Mouse (Mus musculus): ENCODE results near the gene Kcnk3.
A peak's percentile ranks its signal among the peaks of the same experiment; 100 is the strongest.

The Kcnk3 gene

GRCm38 (mm10) chr5:30614221-30614620 lies 26.3 kb downstream of the Kcnk3 start:
- peak; percentile 43 for DNase-seq (ENCODE audit: low spot score)

DNA sequence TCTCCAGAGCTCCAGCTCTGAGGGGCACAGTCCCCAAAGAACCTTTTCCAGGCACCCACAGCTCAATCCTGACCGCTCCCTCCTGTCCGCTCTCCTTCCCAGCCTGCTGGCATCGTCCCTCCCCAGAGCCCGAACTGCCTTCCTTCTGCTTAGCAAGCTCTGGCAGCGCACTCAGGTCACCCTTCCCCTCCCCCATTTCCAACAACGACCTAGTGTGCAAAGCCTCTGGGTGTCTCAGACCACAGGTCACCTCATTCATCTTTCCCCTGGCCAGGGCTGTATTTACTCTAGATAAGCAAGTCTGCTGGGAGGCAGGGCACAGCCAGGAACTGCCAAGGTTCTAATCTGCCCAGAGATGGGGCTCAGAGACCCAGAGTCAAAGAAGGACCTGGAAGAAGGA lies 27.4 kb downstream of the Kcnk3 start:
- peak; percentile 77 for DNase-seq (ENCODE audit: low spot score)

- DNase-seq (ENCODE audit: low spot score): no peak
Measured at GRCm38 (mm10) chr5:30615819-30616218, 27.8 kb downstream of the Kcnk3 start.

GRCm38 (mm10) chr5:30616644-30617043 lies 28.7 kb downstream of the Kcnk3 start:
- DNase-seq (ENCODE audit: low spot score): no peak

DNA sequence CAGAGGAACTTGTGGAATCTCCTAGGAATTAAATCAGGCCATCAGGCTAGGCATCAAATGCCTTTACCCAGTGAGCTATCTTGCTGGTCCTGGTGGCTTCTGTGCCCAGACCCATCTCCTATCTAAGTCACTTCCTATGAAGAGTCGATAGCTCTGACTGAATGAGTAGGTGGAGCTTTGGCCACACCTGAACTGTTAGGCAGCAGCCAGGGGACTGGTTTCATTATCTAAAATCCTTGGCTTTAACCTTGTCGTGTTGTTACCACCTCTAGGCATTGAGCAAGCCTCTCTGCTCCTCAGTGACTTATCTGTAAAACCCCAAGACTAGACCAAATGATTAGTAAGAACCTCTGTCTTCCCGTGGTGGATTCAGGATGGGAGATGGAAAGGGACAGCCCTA lies 29.4 kb downstream of the Kcnk3 start:
- no peak for DNase-seq (ENCODE audit: low spot score)

DNA sequence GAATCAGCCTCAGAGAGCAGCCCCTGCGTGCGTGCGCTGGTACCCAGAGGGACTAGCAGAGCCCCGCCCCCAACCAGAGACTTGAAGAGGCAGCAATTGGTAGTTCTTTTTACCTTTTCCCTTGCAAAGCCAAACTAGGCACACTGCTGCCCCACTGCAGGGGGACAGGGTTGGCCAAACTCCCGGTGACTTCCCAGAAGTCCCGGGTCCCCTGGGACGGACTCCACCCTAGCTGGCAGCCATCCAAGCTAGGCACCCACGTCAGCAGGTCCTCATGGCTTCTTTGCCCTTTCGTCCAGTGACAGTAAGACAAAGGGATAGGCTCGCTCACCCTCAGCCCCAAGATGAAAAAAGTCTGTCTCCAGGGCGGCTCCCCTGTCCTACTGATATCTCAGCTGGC lies 29.9 kb downstream of the Kcnk3 start:
- no peak for DNase-seq (ENCODE audit: low spot score)

DNA sequence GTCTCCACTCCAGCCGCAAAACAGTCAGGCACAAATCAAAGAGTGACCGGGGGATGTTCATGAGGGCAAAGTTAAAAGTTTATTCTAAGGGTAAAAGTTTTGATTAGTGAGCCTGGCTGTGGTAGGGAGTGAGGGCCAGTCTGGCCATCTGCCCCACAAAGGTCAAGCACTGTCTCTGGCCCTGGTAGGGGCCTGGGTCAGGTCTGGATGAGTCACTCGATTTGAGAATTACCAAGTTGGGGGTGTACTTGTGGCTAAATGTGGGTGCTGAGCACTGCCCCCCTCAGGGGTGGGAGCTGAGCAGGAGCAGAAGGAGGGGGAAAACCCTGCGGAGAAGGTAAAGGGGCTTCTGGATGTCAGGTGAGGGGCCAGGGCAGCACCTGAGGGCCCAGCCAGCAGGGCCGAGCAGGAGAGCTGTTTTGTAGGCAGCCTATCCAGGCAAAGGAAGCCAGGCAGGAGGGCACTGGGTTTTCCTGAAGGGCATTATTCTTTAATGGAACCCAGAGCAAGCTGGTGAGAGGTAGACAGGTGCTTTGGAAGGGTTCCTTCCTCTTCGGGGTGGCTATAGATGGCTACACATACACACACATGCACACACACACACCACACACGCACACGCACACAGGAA lies 30.5 kb downstream of the Kcnk3 start:
- DNase-seq (ENCODE audit: low spot score): no peak

DNA sequence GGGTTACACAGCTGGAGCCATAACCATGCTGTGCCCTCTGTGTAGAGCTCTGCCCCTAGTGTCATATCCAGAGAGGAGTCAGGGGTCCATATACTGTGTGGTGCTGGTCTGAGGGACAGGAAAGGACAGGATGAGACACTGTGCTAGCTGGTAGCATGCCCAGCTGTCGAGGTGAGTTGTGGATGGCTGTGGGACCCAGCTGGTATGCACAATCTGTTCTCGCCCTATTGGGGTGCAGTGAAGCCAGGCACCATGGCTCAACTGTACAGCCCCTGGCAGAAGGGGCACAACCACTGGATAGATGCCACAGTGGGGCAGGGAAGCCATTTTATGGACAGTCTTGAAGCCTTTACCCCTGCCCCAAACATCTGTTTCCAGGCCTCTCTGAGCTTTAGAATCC lies 31.2 kb downstream of the Kcnk3 start:
- no peak for DNase-seq (ENCODE audit: low spot score)

DNA sequence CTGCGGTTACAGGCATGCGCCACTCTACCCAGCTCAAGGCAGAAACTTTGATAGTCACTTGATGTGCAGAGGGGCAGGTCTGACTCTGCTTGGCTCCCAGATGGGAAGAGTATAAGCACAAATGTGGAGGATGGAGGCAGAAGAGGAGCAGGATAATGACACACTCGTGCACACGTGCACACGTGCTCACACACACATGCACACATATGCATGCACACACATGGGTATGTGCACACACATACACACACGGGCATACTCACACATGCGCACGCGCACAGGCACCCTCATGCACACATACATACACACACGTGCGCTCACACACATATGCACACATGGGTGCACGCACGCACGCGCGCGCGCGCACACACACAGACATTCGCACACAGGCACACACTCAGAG lies 32.6 kb downstream of the Kcnk3 start:
- DNase-seq (ENCODE audit: low spot score): no peak

DNA sequence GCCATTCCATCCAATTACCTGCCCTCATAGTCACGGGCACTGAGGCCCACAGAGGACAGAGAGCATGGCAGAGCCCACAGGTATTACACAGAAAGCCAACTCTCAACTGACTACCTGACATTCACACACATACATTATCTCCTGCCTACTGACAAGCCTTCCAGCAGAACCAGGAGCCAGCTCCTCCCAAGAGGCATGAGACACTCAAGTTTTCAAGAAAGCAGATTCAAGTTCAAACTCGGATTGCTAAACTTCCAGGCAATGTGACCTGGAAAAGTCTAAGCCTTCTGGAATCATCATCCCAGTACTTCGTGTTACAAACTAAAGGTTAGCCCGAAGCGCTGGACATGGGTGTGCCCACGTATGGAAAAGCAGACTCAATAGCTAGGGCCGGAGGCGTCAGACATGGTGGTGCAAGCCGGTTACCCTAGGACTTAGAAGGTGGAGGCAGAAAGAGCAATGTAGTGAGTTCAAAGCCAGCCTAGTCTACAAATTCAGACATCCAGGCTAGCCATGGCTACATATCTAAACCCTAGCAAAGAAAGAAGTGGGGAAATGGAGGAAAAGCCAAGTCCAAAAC lies 33.3 kb downstream of the Kcnk3 start:
- DNase-seq (ENCODE audit: low spot score): no peak

DNA sequence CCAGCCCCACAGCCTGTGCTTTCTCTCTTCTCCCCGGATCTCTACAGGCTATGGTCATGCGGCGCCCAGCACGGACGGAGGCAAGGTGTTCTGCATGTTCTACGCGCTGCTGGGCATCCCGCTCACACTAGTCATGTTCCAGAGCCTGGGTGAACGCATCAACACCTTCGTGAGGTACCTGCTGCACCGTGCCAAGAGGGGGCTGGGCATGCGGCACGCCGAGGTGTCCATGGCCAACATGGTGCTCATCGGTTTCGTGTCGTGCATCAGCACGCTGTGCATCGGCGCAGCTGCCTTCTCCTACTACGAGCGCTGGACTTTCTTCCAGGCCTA lies 33.8 kb downstream of the Kcnk3 start:
- DNase-seq (ENCODE audit: low spot score): no peak

DNA sequence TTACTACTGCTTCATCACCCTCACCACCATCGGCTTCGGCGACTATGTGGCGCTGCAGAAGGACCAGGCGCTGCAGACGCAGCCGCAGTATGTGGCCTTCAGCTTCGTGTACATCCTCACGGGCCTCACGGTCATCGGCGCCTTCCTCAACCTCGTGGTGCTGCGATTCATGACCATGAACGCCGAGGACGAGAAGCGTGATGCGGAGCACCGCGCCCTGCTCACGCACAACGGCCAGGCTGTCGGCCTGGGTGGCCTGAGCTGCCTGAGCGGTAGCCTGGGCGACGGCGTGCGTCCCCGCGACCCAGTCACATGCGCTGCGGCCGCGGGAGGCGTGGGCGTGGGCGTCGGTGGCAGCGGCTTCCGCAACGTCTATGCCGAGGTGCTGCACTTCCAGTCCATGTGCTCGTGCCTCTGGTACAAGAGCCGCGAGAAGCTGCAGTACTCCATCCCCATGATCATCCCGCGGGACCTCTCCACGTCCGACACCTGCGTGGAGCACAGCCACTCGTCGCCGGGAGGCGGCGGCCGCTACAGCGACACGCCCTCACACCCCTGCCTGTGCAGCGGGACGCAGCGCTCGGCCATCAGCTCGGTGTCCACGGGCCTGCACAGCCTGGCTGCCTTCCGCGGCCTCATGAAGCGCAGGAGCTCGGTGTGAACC lies 34.3 kb downstream of the Kcnk3 start:
- DNase-seq (ENCODE audit: low spot score): no peak

DNA sequence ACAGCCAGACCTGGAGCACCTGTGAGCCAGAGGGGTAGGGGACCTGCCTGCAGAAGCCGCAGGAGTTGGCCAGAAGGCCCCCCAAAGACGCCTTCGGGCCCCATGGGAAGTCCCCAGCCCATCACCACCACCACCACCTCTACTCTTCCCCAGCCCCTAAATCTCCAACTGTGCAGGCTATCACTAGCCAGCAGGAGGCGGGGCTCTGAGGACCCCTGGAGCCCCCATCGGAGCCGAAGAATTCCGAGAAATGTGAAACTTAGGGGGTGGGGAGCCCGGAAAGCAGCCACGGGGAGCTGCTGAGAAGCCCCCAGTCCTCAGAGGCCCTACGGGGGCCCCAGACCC lies 34.8 kb downstream of the Kcnk3 start:
- DNase-seq (ENCODE audit: low spot score): no peak

DNA sequence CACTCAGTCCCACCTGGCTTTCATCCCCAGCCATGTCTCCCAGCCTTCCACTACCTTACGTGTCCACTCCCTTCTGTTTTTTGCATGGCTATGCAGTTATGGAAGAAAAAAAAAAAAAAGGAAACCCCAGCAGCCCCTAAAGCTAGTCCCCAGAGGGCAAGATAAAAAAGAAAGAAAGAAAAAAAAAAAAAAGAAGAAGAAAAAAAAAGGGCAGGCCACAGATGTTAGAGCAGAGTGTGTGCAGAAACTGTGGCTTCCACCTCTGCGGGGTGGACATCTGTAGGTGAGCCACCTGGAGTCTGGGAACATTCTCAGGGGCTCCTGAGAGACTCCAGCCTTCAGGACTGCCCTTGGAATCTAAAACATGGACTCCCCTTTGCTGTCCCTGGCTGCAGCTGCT lies 35.4 kb downstream of the Kcnk3 start:
- DNase-seq (ENCODE audit: low spot score): no peak

GRCm38 (mm10) chr5:30624311-30624710 lies 36.3 kb downstream of the Kcnk3 start:
- DNase-seq (ENCODE audit: low spot score): no peak

GRCm38 (mm10) chr5:30624908-30625307 lies 36.9 kb downstream of the Kcnk3 start:
- DNase-seq (ENCODE audit: low spot score): no peak

GRCm38 (mm10) chr5:30625379-30625778 lies 37.4 kb downstream of the Kcnk3 start:
- DNase-seq (ENCODE audit: low spot score): no peak

- DNase-seq (ENCODE audit: low spot score): no peak
Measured at GRCm38 (mm10) chr5:30626331-30627105, 38.5 kb downstream of the Kcnk3 start.

DNA sequence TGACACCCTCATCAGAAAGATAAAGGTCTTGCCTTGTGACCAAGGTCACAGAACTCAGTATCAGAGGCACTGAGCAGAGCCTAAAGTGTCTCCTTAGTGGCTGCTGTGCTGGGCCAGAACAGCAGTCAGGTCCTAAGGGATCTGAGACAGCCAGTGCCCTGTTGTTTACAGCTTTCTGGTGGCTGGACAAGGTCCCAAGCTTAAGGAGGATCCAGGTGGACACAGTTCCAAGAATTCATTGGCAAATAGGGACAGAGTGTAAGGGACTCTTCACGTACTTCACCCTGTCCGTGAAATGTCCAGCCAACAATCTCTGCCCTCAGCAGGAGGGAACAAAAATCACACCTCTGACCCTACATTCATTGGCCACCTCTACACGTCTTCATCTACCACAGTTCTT lies 40.5 kb downstream of the Kcnk3 start:
- DNase-seq (ENCODE audit: low spot score): no peak

DNA sequence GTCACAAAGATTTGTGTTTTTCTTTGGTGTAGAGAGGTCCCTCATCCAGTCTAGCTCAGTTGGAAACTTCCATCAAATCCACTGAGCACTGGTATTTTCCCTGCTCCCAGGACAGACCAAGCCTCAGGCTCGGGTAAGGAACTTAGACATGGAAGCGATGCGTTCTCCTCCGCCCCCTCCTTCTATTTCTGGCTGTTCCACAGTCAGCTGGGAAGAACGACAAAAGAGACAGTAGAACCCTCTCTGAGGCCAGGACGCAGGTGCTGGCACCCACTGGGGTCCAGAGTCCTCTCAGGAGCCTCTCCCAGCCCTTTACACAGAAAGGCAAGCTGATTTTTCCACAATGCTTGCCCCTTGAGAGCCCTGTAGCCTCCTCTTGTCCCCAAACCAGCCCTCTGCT lies 42.4 kb downstream of the Kcnk3 start:
- DNase-seq (ENCODE audit: low spot score): no peak

DNA sequence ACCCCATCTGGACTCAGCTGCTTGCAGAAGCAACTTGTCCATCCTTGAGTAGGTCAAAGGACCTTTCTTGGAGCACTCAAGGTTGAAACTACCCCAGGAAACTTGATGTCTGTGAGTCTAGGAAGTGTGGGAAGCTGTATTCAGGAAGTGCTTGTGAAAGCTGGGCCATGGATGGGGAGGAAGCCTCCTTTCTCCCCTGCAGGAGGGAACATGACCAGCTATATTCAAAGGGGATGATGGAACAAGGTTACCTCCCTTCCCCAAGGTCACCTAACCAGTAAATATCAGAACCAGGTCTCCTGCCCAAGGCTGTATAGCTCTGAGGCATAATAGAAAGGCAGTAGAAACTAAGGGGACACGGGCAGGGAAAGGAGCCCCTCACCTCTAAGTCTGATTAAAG lies 44.2 kb downstream of the Kcnk3 start:
- DNase-seq (ENCODE audit: low spot score): no peak

- DNase-seq (ENCODE audit: low spot score): no peak
Measured at GRCm38 (mm10) chr5:30636994-30637393, 49.0 kb downstream of the Kcnk3 start.

DNA sequence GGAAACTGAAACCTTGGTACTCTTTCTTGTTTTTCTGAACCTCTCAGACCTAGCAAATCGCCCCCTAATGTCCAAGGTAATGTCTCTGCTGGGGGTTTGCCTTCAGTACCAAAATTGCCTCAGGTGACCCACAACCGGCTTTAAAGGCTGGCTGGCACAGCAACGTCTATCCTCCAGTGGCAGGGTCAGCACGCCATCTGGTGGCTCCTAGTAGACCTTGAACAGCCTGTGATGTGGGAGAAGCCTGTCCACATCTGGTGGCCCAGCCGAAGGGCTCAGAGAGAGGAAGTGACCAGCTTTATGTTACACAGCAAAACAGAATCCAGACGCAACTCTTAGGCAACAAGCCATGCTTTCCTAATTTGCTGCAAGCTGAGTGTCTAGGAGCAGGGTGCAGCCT lies 50.1 kb downstream of the Kcnk3 start:
- peak; percentile 64 for DNase-seq (ENCODE audit: low spot score)
